In the genomic region with DNA sequence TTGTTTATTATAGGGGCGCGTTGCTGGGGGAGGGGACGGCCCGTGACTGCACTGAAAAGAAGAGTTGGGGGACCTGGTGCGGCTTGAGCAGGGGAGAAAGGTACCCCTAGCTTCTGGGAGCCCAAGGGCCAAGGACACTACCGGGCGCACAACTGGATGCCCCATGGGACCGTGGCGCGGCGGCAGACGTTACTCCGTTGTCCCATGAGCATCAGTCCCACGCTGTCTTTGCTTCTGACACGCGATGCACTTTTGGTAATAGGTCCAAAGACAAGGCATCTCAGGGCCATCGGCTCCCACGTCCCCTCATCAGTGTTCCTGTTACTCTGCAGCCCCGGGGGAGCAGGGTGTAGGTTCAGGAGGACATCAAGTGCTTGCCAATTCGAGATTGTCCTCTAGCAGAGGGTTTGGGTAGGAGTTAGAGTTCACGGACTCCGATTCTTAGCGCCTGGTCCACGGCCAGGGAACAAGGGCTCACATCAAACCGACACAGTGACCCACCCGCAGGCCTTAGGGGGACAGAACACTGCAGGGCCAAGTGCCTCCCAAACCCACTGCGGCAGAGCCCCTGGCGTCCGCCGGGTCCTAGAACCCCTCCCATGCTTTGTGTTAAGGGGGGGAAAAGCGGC, we compare ENCODE assay signal across 7 mouse cellular contexts. TPM values are rescaled to one million over a fixed set of nuclear protein-coding genes. Genes with fewer than 3 reads are reported as not detected.
A peak's percentile ranks its signal among the peaks of the same experiment; 100 is the strongest.
DNase-seq lines count a peak whose midpoint lies in the region; ATAC-seq and TF ChIP-seq lines count a peak whose summit lies in the region.

No protein-coding gene starts in this region.

- peaks cover 12% of the 10 kb centered on the region for H3K36me3 ChIP-seq in ES-E14 (ENCODE audit: control insufficient read depth, insufficient read depth, low read length, poor library complexity, severe bottlenecking)
- 0 out of 2 replicates have a peak, but pooled peaks cover 4% of the 10 kb centered on the region for H3K36me3 ChIP-seq in heart, embryonic 13.5 days

- peaks cover 4 to 14% of the 10 kb centered on the region in 2 experiments; a peak in 3 of 4 replicates for H3K4me1 ChIP-seq in ES-E14 (ENCODE audit: control insufficient read depth in 2 of 2, insufficient read depth in 2 of 2, low read length in 2 of 2, poor library complexity in 1 of 2)
- peaks cover 24% of the 10 kb centered on the region for H3K4me1 ChIP-seq in bone marrow macrophage, adult 2 months (ENCODE audit: control insufficient read depth, insufficient read depth, low read length)
- H3K4me1 ChIP-seq in heart, embryonic 13.5 days, result peaks cover 51% of the 10 kb centered on the region

- peak overlapping the region; percentile 64 for H3K9ac ChIP-seq in ES-E14 (ENCODE audit: insufficient read depth, low read depth, low read length, poor library complexity, severe bottlenecking)
- H3K9ac ChIP-seq in heart, embryonic 13.5 days, result peak overlapping the region; percentile 90

- peak overlapping the region; percentile 30; the same call in 1 of the 2 replicates for H3K27ac ChIP-seq in ES-E14 (ENCODE audit: insufficient read depth, low read depth, low read length, poor library complexity, severe bottlenecking)
- H3K27ac ChIP-seq in bone marrow macrophage, adult 2 months (ENCODE audit: insufficient read depth, low read depth, low read length), result peak overlapping the region; percentile 6
- peak overlapping the region; percentile 95 for H3K27ac ChIP-seq in heart, embryonic 13.5 days (replicated peaks)

- H3K4me2 ChIP-seq in heart, embryonic 13.5 days, result peak overlapping the region; percentile 93

- peak overlapping the region; percentile 68 to 88 for H3K4me3 ChIP-seq in ES-E14 (ENCODE audit: insufficient read depth in 1 of 2, low read depth in 1 of 2, low read length in 2 of 2, poor library complexity in 1 of 2, severe bottlenecking in 1 of 2)
- H3K4me3 ChIP-seq in bone marrow macrophage, adult 2 months (ENCODE audit: insufficient read depth, low read length), result peak overlapping the region; percentile 58
- H3K4me3 ChIP-seq in heart, embryonic 13.5 days, result peak overlapping the region; percentile 89

- TF ChIP-seq POLR2A in bone marrow macrophage, adult 2 months (IDR thresholded peaks at IDR 0.05; ENCODE audit: borderline replicate concordance, low read depth, low read length), result no peak

- no peaks in the 10 kb centered on the region for H3K9me3 ChIP-seq in ES-E14 (ENCODE audit: control insufficient read depth, insufficient read depth, low read depth, low read length)
- H3K9me3 ChIP-seq in heart, embryonic 13.5 days, result no peaks in the 10 kb centered on the region

- DNase-seq in ES-E14 (ENCODE audit: low read depth, low spot score), result no peak
- peak; percentile 67 to 75 for DNase-seq in kidney, postnatal 4 days
- peak; percentile 62 for DNase-seq in lung, postnatal 14 days
- DNase-seq in right cerebral cortex, postnatal 10 days (ENCODE audit: low spot score in 2 of 2), result peak; percentile 80 to 84

- in situ Hi-C loops in ES-E14 (cut with MboI; ENCODE audit: low sequenced_read_pairs in 2 of 2, unreplicated experiment in 2 of 2), result no loop called here

- peak; percentile 48 for ATAC-seq in erythroblast, adult 5-6 weeks (replicated peaks; ENCODE audit: low FRiP score, poor library complexity, severe bottlenecking)
- ATAC-seq in heart, embryonic 13.5 days (ENCODE audit: extremely low read depth, insufficient number of reproducible peaks, low FRiP score, low TSS enrichment), result peak; percentile 6; the same call in 1 of the 2 replicates

- WGBS in heart, embryonic 13.5 days, result 0% methylated on average over 31 of the region's 31 CpGs

- no peak for TF ChIP-seq CTCF in bone marrow macrophage, adult 2 months (IDR thresholded peaks at IDR 0.05; ENCODE audit: low read depth, low read length)

- H3K27me3 ChIP-seq in heart, embryonic 13.5 days (replicated peaks), result peaks cover 11% of the 10 kb centered on the region

TF ChIP-seq in ES-E14, 5 proteins besides CTCF, POLR2A, EP300 and RAD21:
- no peak for TF ChIP-seq MAFK (IDR thresholded peaks at IDR 0.05; ENCODE audit: insufficient read depth, low read depth, low read length)
- TF ChIP-seq HCFC1 (IDR thresholded peaks at IDR 0.05; ENCODE audit: borderline replicate concordance, insufficient read depth, low read length), result no peak
- TF ChIP-seq ZC3H11A (IDR thresholded peaks at IDR 0.05; ENCODE audit: borderline replicate concordance, low read depth, low read length), result no peak
- TF ChIP-seq CHD2 (IDR thresholded peaks at IDR 0.05; ENCODE audit: low read depth, low read length), result no peak
- TF ChIP-seq ZNF384 (IDR thresholded peaks at IDR 0.05; ENCODE audit: low read depth, low read length), result no peak
TF ChIP-seq in ES-E14: peak in this region for 0.

RNA-seq across cellular contexts. Expression of a gene that starts 0.6 kb away (rescaled TPM):
- total RNA-seq in ES-E14 (2012; rRNA removed), result 33.9 and 42.1 TPM in 2 replicates
- 3.4 and 3.5 TPM in 2 replicates for polyA plus RNA-seq in bone marrow macrophage, adult 2 months (2012; ENCODE audit: insufficient read depth, insufficient read length, missing spikeins)
- 1.7 TPM in 1 of 2 replicates, not detected in the other for total RNA-seq in erythroblast, adult 5-6 weeks (2015; ENCODE audit: low replicate concordance)
- 0.17 and 0.84 TPM in 2 replicates for total RNA-seq in erythroblast, adult 5-6 weeks (2017; ENCODE audit: low replicate concordance)
- 19.7 and 24.5 TPM in 2 replicates for polyA plus RNA-seq in heart, embryonic 13.5 days (2015; fragmentation: Nextera tagmentation; extraction: Ambion mirVana)

RNA-seq across cellular contexts. Expression of a gene that starts 50.3 kb away (rescaled TPM):
- 16.3 and 18.8 TPM in 2 replicates for total RNA-seq in ES-E14 (2012; rRNA removed)
- 26.5 and 29.3 TPM in 2 replicates for polyA plus RNA-seq in bone marrow macrophage, adult 2 months (2012; ENCODE audit: insufficient read depth, insufficient read length, missing spikeins)
- 11.3 and 13.1 TPM in 2 replicates for total RNA-seq in erythroblast, adult 5-6 weeks (2015; ENCODE audit: low replicate concordance)
- 9.6 and 10.0 TPM in 2 replicates for total RNA-seq in erythroblast, adult 5-6 weeks (2017; ENCODE audit: low replicate concordance)
- polyA plus RNA-seq in heart, embryonic 13.5 days (2015; fragmentation: Nextera tagmentation; extraction: Ambion mirVana), result 33.8 and 37.9 TPM in 2 replicates

RNA-seq across cellular contexts. Expression of a gene that starts 50.7 kb away (rescaled TPM):
- total RNA-seq in ES-E14 (2012; rRNA removed), result 47.8 and 54.5 TPM in 2 replicates
- 33.2 and 44.1 TPM in 2 replicates for polyA plus RNA-seq in bone marrow macrophage, adult 2 months (2012; ENCODE audit: insufficient read depth, insufficient read length, missing spikeins)
- total RNA-seq in erythroblast, adult 5-6 weeks (2015; ENCODE audit: low replicate concordance), result 16.3 and 21.3 TPM in 2 replicates
- total RNA-seq in erythroblast, adult 5-6 weeks (2017; ENCODE audit: low replicate concordance), result 23.4 and 27.5 TPM in 2 replicates
- 84.7 and 93.3 TPM in 2 replicates for polyA plus RNA-seq in heart, embryonic 13.5 days (2015; fragmentation: Nextera tagmentation; extraction: Ambion mirVana)

Comparison
In these comparisons a context has a peak if more than half of its experiments do, and no peak if none do; other contexts are left out.
1. H3K27ac ChIP-seq: peak in every context shown above with its lines; median percentile 95 in heart, embryonic 13.5 days; 30 in ES-E14; 6 in bone marrow macrophage, adult 2 months.
2. RNA of a gene that starts 0.6 kb away (total RNA-seq): 33.9 to 42.1 TPM in ES-E14; 0.17 to 1.7 TPM in erythroblast, adult 5-6 weeks; every median in the first group is over 10 times any median in the second.
3. Peak in every context shown above with its lines, with median percentiles within 50 percentile points of each other: H3K4me3 ChIP-seq.